Mouse (Mus musculus) adrenal gland, postnatal 14 days (tissue): ENCODE data around the gene Gfod2. TPM values are rescaled to one million over a fixed set of nuclear protein-coding genes. Genes with fewer than 3 reads are reported as not detected.

Experiments used
- DNase-seq: peaks from one replicate; pipeline ENCODE4 v3.0.0; 2021; ENCODE audit warnings: mixed read lengths
- total RNA-seq: library from RNA; stranded (reverse); gene quantifications from 2 replicates; pipeline ENCODE4 v1.2.3, GENCODE M21; 2021

Gene Gfod2
- total RNA-seq, 1 experiment from 2014 or later: 7.8 TPM

GRCm38 (mm10) chr8:105768485-105769257 is 10.2 kb upstream of the Gfod2 start:
- DNase-seq: peak; percentile 16

- DNase-seq: no peak
Measured at GRCm38 (mm10) chr8:105757796-105758276, 628 bp downstream of the Gfod2 start.

- no peak for DNase-seq
Measured at GRCm38 (mm10) chr8:105754688-105755087, 3.8 kb downstream of the Gfod2 start.

- DNase-seq: no peak
Measured at GRCm38 (mm10) chr8:105753916-105754315, 4.5 kb downstream of the Gfod2 start.

GRCm38 (mm10) chr8:105750606-105751005 is 7.9 kb downstream of the Gfod2 start:
- peak; percentile 96 for DNase-seq

GRCm38 (mm10) chr8:105743301-105743700 is 15.2 kb downstream of the Gfod2 start:
- DNase-seq: peak; percentile 8

- DNase-seq: no peak
Measured at GRCm38 (mm10) chr8:105739216-105739615, 19.2 kb downstream of the Gfod2 start.

GRCm38 (mm10) chr8:105732186-105732585 is 26.3 kb downstream of the Gfod2 start:
- no peak for DNase-seq

- DNase-seq: peak; percentile 57
Measured at GRCm38 (mm10) chr8:105727397-105728124, 30.9 kb downstream of the Gfod2 start.

- DNase-seq: no peak
Measured at GRCm38 (mm10) chr8:105725726-105726125, 32.7 kb downstream of the Gfod2 start.

GRCm38 (mm10) chr8:105722861-105723260 is 35.6 kb downstream of the Gfod2 start:
- no peak for DNase-seq

- DNase-seq: no peak
Measured at GRCm38 (mm10) chr8:105719637-105720036, 38.8 kb downstream of the Gfod2 start.

- no peak for DNase-seq
Measured at GRCm38 (mm10) chr8:105716302-105716945, 42.0 kb downstream of the Gfod2 start.

GRCm38 (mm10) chr8:105715042-105715441 is 43.4 kb downstream of the Gfod2 start:
- DNase-seq: no peak

GRCm38 (mm10) chr8:105714139-105714538 is 44.3 kb downstream of the Gfod2 start:
- DNase-seq: peak; percentile 95

- DNase-seq: no peak
Measured at GRCm38 (mm10) chr8:105712286-105712685, 46.2 kb downstream of the Gfod2 start.

- no peak for DNase-seq
Measured at GRCm38 (mm10) chr8:105709317-105709716, 49.1 kb downstream of the Gfod2 start.

- DNase-seq: no peak
Measured at GRCm38 (mm10) chr8:105708675-105709074, 49.8 kb downstream of the Gfod2 start.

- DNase-seq: peak; percentile 92
Measured at GRCm38 (mm10) chr8:105707498-105708403, 50.7 kb downstream of the Gfod2 start, which contains the start of the genes 4933405L10Rik and Enkd1. Gene 4933405L10Rik (plus strand): TSS chr8:105707655. Gene Enkd1 (minus strand): TSS chr8:105708210.

GRCm38 (mm10) chr8:105706426-105706825 is 52.0 kb downstream of the Gfod2 start:
- DNase-seq: no peak

- DNase-seq: no peak
Measured at GRCm38 (mm10) chr8:105704955-105705354, 53.5 kb downstream of the Gfod2 start.
